Mouse (Mus musculus): ENCODE results near the gene Gm21028. TPM values are rescaled to one million over a fixed set of nuclear protein-coding genes. Genes with fewer than 3 reads are reported as not detected.
"Not testable (repeated sequence)": the region's sequence is repeated elsewhere in the genome, so short reads cannot be mapped to it uniquely, and the experiment has no call there.

Gene Gm21028
- total RNA-seq (2022): not detected

- no peak for DNase-seq (ENCODE audit: low spot score in 2 of 2)
Observed at GRCm38 (mm10) chr7:42578488-42578887, at the start of gene Gm21028. Gene Gm21028, minus strand, starts transcription at chr7:42578588.

- not testable (repeated sequence) for DNase-seq (ENCODE audit: low spot score in 2 of 2)
Observed at GRCm38 (mm10) chr7:42595666-42596065, 17.3 kb upstream of the Gm21028 start.

- DNase-seq (ENCODE audit: low spot score in 2 of 2): not testable (repeated sequence)
Observed at GRCm38 (mm10) chr7:42592413-42592812, 14.0 kb upstream of the Gm21028 start, which contains the start of gene Zfp977. Gene Zfp977, minus strand, starts transcription at chr7:42592547.

- not testable (repeated sequence) for DNase-seq (ENCODE audit: low spot score in 2 of 2)
Observed at GRCm38 (mm10) chr7:42591311-42591710, 12.9 kb upstream of the Gm21028 start.

GRCm38 (mm10) chr7:42551766-42552165, 26.6 kb downstream of the Gm21028 start:
- no peak for DNase-seq (ENCODE audit: low spot score in 2 of 2)

Small RNAs within 50 kb of the gene (microRNA-seq; reads per million reads assigned to microRNA genes)
- not detected for gene Gm24938

Other genes starting within 250 kb of the Gm21028 start
- not detected for gene 4933421I07Rik, start 130.5 kb downstream of the Gm21028 start, total RNA-seq (2022)
- gene Zfp141, start 72.8 kb downstream of the Gm21028 start, total RNA-seq (2022): 1 to 10 TPM; 3.7 to 5.1 (median 4.5) TPM
- gene Zfp977, start 14.0 kb upstream of the Gm21028 start, total RNA-seq (2022): under 1 TPM in 3 of 4 experiments, not detected in 1; 0.20 to 0.39 (median 0.22) TPM
- gene Zfp976, start 64.0 kb upstream of the Gm21028 start, total RNA-seq (2022): 1 to 10 TPM in 2 of 4 experiments, under 1 TPM in 2; 0.94 to 1.8 (median 1.1) TPM
- gene Zfp975, start 114.2 kb upstream of the Gm21028 start, total RNA-seq (2022): 1 to 10 TPM; 4.6 to 5.4 (median 5.0) TPM
- gene Gm17067, start 148.4 kb upstream of the Gm21028 start, total RNA-seq (2022): not detected
- not detected for gene Vmn2r62, start 214.9 kb upstream of the Gm21028 start, total RNA-seq (2022)

Data from gastrocnemius, adult 8-10 months (tissue).